Mouse (Mus musculus): ENCODE data around the gene Lmo3.

- no peak for TF ChIP-seq EP300 (optimal IDR thresholded peaks at IDR 0.05)
- TF ChIP-seq CTCF (IDR thresholded peaks at IDR 0.05; ENCODE audit: low read depth) = no peak
Observed at GRCm38 (mm10) chr6:138426894-138427293, 154.9 kb downstream of the Lmo3 start.
